ENCODE assay signal across 8 mouse cellular contexts in genomic region chr5:104507829-104508194, GRCm38 (mm10). TPM values are rescaled to one million over a fixed set of nuclear protein-coding genes. Genes with fewer than 3 reads are reported as not detected.
DNase-seq lines count a peak whose midpoint lies in the region; ATAC-seq and TF ChIP-seq lines count a peak whose summit lies in the region.

No protein-coding gene starts in this region.

- peak overlapping the region in 1 of 2 experiments; percentile 38; a peak in 2 of 4 replicates for H3K27ac ChIP-seq in heart, embryonic 14.5 days (replicated peaks in 1 of 2; ENCODE audit: control insufficient read depth in 1 of 2, insufficient read depth in 1 of 2, low read depth in 2 of 2, low read length in 2 of 2)
- no peak overlapping the region for H3K27ac ChIP-seq in MEL (ENCODE audit: control insufficient read depth, low read depth, low read length)
- peak overlapping the region; percentile 98 for H3K27ac ChIP-seq in hindbrain, embryonic 10.5 days

- H3K36me3 ChIP-seq in heart, embryonic 14.5 days (ENCODE audit: control insufficient read depth, insufficient read depth, low read length), result peaks cover 29% of the 10 kb centered on the region
- peaks cover 0 to 6% of the 10 kb centered on the region in 2 experiments for H3K36me3 ChIP-seq in MEL (ENCODE audit: control insufficient read depth in 1 of 2, insufficient read depth in 2 of 2, low read length in 2 of 2)
- H3K36me3 ChIP-seq in hindbrain, embryonic 10.5 days, result peaks cover 63% of the 10 kb centered on the region

- DNase-seq in heart, postnatal 4 days, result no peak
- no peak for DNase-seq in MEL (ENCODE audit: low read depth, low spot score)
- no peak for DNase-seq in hindbrain, embryonic 10.5 days (ENCODE audit: low spot score)
- DNase-seq in gastrocnemius, postnatal 25 days, result no peak

- peak overlapping the region; percentile 89 for H3K9ac ChIP-seq in heart, embryonic 14.5 days (ENCODE audit: low read length)
- H3K9ac ChIP-seq in MEL (ENCODE audit: control insufficient read depth, low read depth, low read length, poor library complexity, severe bottlenecking), result peak overlapping the region; percentile 58

- peak overlapping the region; percentile 74 for H3K4me2 ChIP-seq in heart, embryonic 14.5 days (ENCODE audit: low read length)

- peak overlapping the region; percentile 10 to 92; a peak in 3 of 4 replicates for H3K4me3 ChIP-seq in heart, embryonic 14.5 days (ENCODE audit: control insufficient read depth in 1 of 2, insufficient read depth in 1 of 2, low read depth in 1 of 2, low read length in 2 of 2)
- H3K4me3 ChIP-seq in MEL (ENCODE audit: control insufficient read depth in 1 of 2, insufficient read depth in 1 of 2, low read depth in 2 of 2, low read length in 2 of 2), result peak overlapping the region; percentile 81 to 90
- H3K4me3 ChIP-seq in hindbrain, embryonic 10.5 days, result peak overlapping the region; percentile 86

- WGBS in heart, embryonic 14.5 days, result 0% methylated on average over 2 of the region's 2 CpGs
- 0% methylated on average over 2 of the region's 2 CpGs for WGBS in hindbrain, embryonic 10.5 days

- H3K27me3 ChIP-seq in heart, embryonic 14.5 days (ENCODE audit: control insufficient read depth, insufficient read depth, low read length), result no peaks in the 10 kb centered on the region
- no peaks in the 10 kb centered on the region for H3K27me3 ChIP-seq in MEL (ENCODE audit: control insufficient read depth in 1 of 2, insufficient read depth in 2 of 2, low read length in 2 of 2)
- no peaks in the 10 kb centered on the region for H3K27me3 ChIP-seq in hindbrain, embryonic 10.5 days (ENCODE audit: insufficient read depth, poor library complexity, severe bottlenecking)

- TF ChIP-seq CTCF in MEL (IDR thresholded peaks at IDR 0.05 in 2 of 3, conservative IDR thresholded peaks at IDR 0.05 in 1 of 3; ENCODE audit: control insufficient read depth in 1 of 3, insufficient read depth in 1 of 3, low read depth in 2 of 3, low read length in 3 of 3, poor library complexity in 1 of 3, severe bottlenecking in 1 of 3), result no peak

- no peak for TF ChIP-seq POLR2A in MEL (IDR thresholded peaks at IDR 0.05; ENCODE audit: control insufficient read depth in 1 of 2, insufficient read depth in 1 of 2, low read depth in 1 of 2, low read length in 2 of 2, poor library complexity in 1 of 2)

- no peak for ATAC-seq in heart, embryonic 14.5 days (ENCODE audit: insufficient number of reproducible peaks, insufficient read depth, low FRiP score, low read depth)
- peak; percentile 2; the same call in 1 of the 2 replicates for ATAC-seq in megakaryocyte progenitor cell, adult 5-6 weeks (replicated peaks; ENCODE audit: poor library complexity)
- ATAC-seq in activated CD4-positive, CD25-positive, alpha-beta regulatory T cell, adult 4 months, result no peak
- no peak for ATAC-seq in inflammation-experienced regulatory T-cells, adult 6 months

- no peak for TF ChIP-seq RAD21 in MEL (IDR thresholded peaks at IDR 0.05; ENCODE audit: low read depth, low read length)

- H3K9me3 ChIP-seq in heart, embryonic 14.5 days (ENCODE audit: control insufficient read depth, low read length), result no peaks in the 10 kb centered on the region
- no peaks in the 10 kb centered on the region for H3K9me3 ChIP-seq in MEL (replicated peaks; ENCODE audit: insufficient read depth, low read length)
- peaks cover 19% of the 10 kb centered on the region; the same call in 1 of the 2 replicates for H3K9me3 ChIP-seq in hindbrain, embryonic 10.5 days

- peaks cover 0 to 11% of the 10 kb centered on the region in 2 experiments; a peak in 3 of 4 replicates for H3K4me1 ChIP-seq in heart, embryonic 14.5 days (ENCODE audit: control insufficient read depth in 2 of 2, insufficient read depth in 2 of 2, low read length in 2 of 2)
- H3K4me1 ChIP-seq in MEL (ENCODE audit: control insufficient read depth in 1 of 2, insufficient read depth in 2 of 2, low read length in 2 of 2), result no peaks in the 10 kb centered on the region
- peaks cover 10% of the 10 kb centered on the region for H3K4me1 ChIP-seq in hindbrain, embryonic 10.5 days (replicated peaks)

- TF ChIP-seq EP300 in MEL (IDR thresholded peaks at IDR 0.05; ENCODE audit: low read depth in 1 of 2, low read length in 2 of 2), result no peak

- peaks cover 19% of the 10 kb centered on the region for H3K79me2 ChIP-seq in MEL (ENCODE audit: control insufficient read depth, insufficient read depth, low read length, poor library complexity)

TF ChIP-seq in MEL, 35 proteins besides CTCF, POLR2A, EP300 and RAD21:
- TF ChIP-seq MXI1 (IDR thresholded peaks at IDR 0.05; ENCODE audit: low read depth, low read length) (no peak), MAFK (IDR thresholded peaks at IDR 0.05; ENCODE audit: borderline replicate concordance, low read depth, low read length) (no peak), ETS1 (IDR thresholded peaks at IDR 0.05; ENCODE audit: low read depth, low read length) (no peak), UBTF (IDR thresholded peaks at IDR 0.05; ENCODE audit: borderline replicate concordance, insufficient read depth, low read depth, low read length) (no peak), MAZ (IDR thresholded peaks at IDR 0.05; ENCODE audit: low read depth, low read length) (no peak), POLR2AphosphoS2 (IDR thresholded peaks at IDR 0.05; ENCODE audit: low read length) (no peak), RCOR1 (IDR thresholded peaks at IDR 0.05; ENCODE audit: low read depth, low read length) (no peak), TBP (IDR thresholded peaks at IDR 0.05; ENCODE audit: low read depth, low read length) (no peak), ZKSCAN1 (IDR thresholded peaks at IDR 0.05; ENCODE audit: low read depth, low read length) (no peak), SMC3 (IDR thresholded peaks at IDR 0.05; ENCODE audit: low read depth, low read length) (no peak), USF2 (IDR thresholded peaks at IDR 0.05; ENCODE audit: borderline replicate concordance in 1 of 2, insufficient read depth in 1 of 2, low read depth in 1 of 2, low read length in 2 of 2) (no peak), ELF1 (IDR thresholded peaks at IDR 0.05; ENCODE audit: low read depth, low read length) (no peak)

RNA-seq across cellular contexts. Expression of gene BC005561, which starts 0.3 kb away (rescaled TPM):
- polyA plus RNA-seq in heart, embryonic 14.5 days (2014; fragmentation: Nextera tagmentation; extraction: Ambion mirVana), result 7.9 and 9.0 TPM in 2 replicates
- 1 to 10 TPM; 8.1 to 8.2 TPM for total RNA-seq in heart, postnatal 4 days (2021)
- 2.9 and 3.1 TPM in 2 replicates for total RNA-seq in MEL (2012; rRNA removed)
- 1 to 10 TPM in 1 of 2 experiments, not detected in 1; 5.1 TPM for polyA plus RNA-seq in MEL (2012; ENCODE audit: insufficient read depth in 1 of 2, insufficient read length in 2 of 2, low read depth in 1 of 2, low replicate concordance in 2 of 2, missing spikeins in 1 of 2)
- 11.9 and 13.0 TPM in 2 replicates for polyA plus RNA-seq in hindbrain, embryonic 10.5 days (2016; fragmentation: Nextera tagmentation; extraction: Ambion mirVana)
- total RNA-seq in megakaryocyte progenitor cell, adult 5-6 weeks (2015), result 11.3 and 17.8 TPM in 2 replicates
- total RNA-seq in megakaryocyte progenitor cell, adult 5-6 weeks (2017), result 10.7 and 14.6 TPM in 2 replicates
- polyA plus RNA-seq in activated CD4-positive, CD25-positive, alpha-beta regulatory T cell, adult 4 months (2017; shearing (Covaris generic)), result 1 to 10 TPM; 2.4 to 3.0 TPM
- 1 to 10 TPM; 3.7 to 4.7 TPM for total RNA-seq in gastrocnemius, postnatal 25 days (2021)
- polyA plus RNA-seq in inflammation-experienced regulatory T-cells, adult 6 months (2017; shearing (Covaris generic)), result 1 to 10 TPM; 2.1 to 3.7 (median 2.9) TPM

RNA-seq across cellular contexts. Expression of gene Pkd2, which starts 48.6 kb away (rescaled TPM):
- 14.6 and 15.3 TPM in 2 replicates for polyA plus RNA-seq in heart, embryonic 14.5 days (2014; fragmentation: Nextera tagmentation; extraction: Ambion mirVana)
- 10 to 100 TPM; 33.3 to 34.2 TPM for total RNA-seq in heart, postnatal 4 days (2021)
- not detected in 2 replicates for total RNA-seq in MEL (2012; rRNA removed)
- not detected for polyA plus RNA-seq in MEL (2012; ENCODE audit: insufficient read depth in 1 of 2, insufficient read length in 2 of 2, low read depth in 1 of 2, low replicate concordance in 2 of 2, missing spikeins in 1 of 2)
- 7.7 and 8.0 TPM in 2 replicates for polyA plus RNA-seq in hindbrain, embryonic 10.5 days (2016; fragmentation: Nextera tagmentation; extraction: Ambion mirVana)
- 2.3 and 2.4 TPM in 2 replicates for total RNA-seq in megakaryocyte progenitor cell, adult 5-6 weeks (2015)
- 2.0 and 3.8 TPM in 2 replicates for total RNA-seq in megakaryocyte progenitor cell, adult 5-6 weeks (2017)
- polyA plus RNA-seq in activated CD4-positive, CD25-positive, alpha-beta regulatory T cell, adult 4 months (2017; shearing (Covaris generic)), result under 1 TPM in 1 of 2 experiments, not detected in 1; 0.11 TPM
- total RNA-seq in gastrocnemius, postnatal 25 days (2021), result 10 to 100 TPM; 11.8 to 13.4 TPM
- polyA plus RNA-seq in inflammation-experienced regulatory T-cells, adult 6 months (2017; shearing (Covaris generic)), result under 1 TPM in 1 of 3 experiments, not detected in 2; 0.18 TPM
